Mouse (Mus musculus) liver, adult 2 months (tissue): Measurements from ENCODE around the gene Cipc.

Source experiments
- CTCF ChIP-seq: fragments of 200-500 bp; IDR thresholded peaks from 2 replicates; pipeline ENCODE4 v1.5.1; 2011; ENCODE audit warnings: low read depth, low read length, control low read depth
- POLR2A ChIP-seq: fragments of 200-500 bp; IDR thresholded peaks from 2 replicates; pipeline ENCODE4 v1.6.1; 2011; ENCODE audit warnings: low read length, control low read depth; ENCODE audit not compliant: insufficient read depth; ENCODE audit errors: extremely low read depth

- TF ChIP-seq CTCF (no peak), POLR2A (no peak)
These were observed 42.5 kb downstream of the Cipc start for GRCm38 (mm10) chr12:86989378-86989777.
